Mouse (Mus musculus): ENCODE data around the gene Zfp324.

GRCm38 (mm10) chr7:12998851-12999250, 33.2 kb downstream of the Zfp324 start, which contains the start of gene Trim28:
- TF ChIP-seq CTCF (IDR thresholded peaks at IDR 0.05; ENCODE audit: borderline replicate concordance, insufficient read depth, low read depth, low read length) (no peak), POLR2A (IDR thresholded peaks at IDR 0.05; ENCODE audit: borderline replicate concordance, insufficient read depth, low read length) (no peak)

Measured in cerebellum, adult 2 months (tissue).